Mouse (Mus musculus) E14TG2a.4 (cell line): ENCODE measurements around the gene Kcnd3.

ENCODE experiments used
- H3K27me3 ChIP-seq: 2 replicates; pipeline ENCODE4 v1.6.1; 2014; ENCODE audit warnings: low read length, control low read depth; ENCODE audit not compliant: insufficient read depth
- H3K36me3 ChIP-seq: 2 replicates; pipeline ENCODE4 v1.6.1; 2014; ENCODE audit warnings: low read length, control low read depth; ENCODE audit not compliant: insufficient read depth
- H3K4me1 ChIP-seq: replicated peaks from 2 replicates; pipeline ENCODE4 v1.6.1; 2014; ENCODE audit warnings: low read depth, low read length, control low read depth
- H3K4me3 ChIP-seq: replicated peaks from 2 replicates; pipeline ENCODE4 v1.5.1; 2014; ENCODE audit warnings: mild to moderate bottlenecking, low read length
- H3K9me3 ChIP-seq: 2 replicates; pipeline ENCODE4 v1.6.1; 2014; ENCODE audit warnings: low read length, control low read depth
- CTCF ChIP-seq: conservative IDR thresholded peaks from 2 replicates; pipeline ENCODE4 v1.5.1; 2014; ENCODE audit warnings: low read length
- NANOG ChIP-seq: IDR thresholded peaks from 2 replicates; pipeline ENCODE4 v1.6.1; 2014; ENCODE audit warnings: borderline replicate concordance, low read length, mixed read lengths
- POU5F1 ChIP-seq: IDR thresholded peaks from 2 replicates; pipeline ENCODE4 v1.6.1; 2014; ENCODE audit warnings: low read length, borderline replicate concordance

The Kcnd3 gene

DNA sequence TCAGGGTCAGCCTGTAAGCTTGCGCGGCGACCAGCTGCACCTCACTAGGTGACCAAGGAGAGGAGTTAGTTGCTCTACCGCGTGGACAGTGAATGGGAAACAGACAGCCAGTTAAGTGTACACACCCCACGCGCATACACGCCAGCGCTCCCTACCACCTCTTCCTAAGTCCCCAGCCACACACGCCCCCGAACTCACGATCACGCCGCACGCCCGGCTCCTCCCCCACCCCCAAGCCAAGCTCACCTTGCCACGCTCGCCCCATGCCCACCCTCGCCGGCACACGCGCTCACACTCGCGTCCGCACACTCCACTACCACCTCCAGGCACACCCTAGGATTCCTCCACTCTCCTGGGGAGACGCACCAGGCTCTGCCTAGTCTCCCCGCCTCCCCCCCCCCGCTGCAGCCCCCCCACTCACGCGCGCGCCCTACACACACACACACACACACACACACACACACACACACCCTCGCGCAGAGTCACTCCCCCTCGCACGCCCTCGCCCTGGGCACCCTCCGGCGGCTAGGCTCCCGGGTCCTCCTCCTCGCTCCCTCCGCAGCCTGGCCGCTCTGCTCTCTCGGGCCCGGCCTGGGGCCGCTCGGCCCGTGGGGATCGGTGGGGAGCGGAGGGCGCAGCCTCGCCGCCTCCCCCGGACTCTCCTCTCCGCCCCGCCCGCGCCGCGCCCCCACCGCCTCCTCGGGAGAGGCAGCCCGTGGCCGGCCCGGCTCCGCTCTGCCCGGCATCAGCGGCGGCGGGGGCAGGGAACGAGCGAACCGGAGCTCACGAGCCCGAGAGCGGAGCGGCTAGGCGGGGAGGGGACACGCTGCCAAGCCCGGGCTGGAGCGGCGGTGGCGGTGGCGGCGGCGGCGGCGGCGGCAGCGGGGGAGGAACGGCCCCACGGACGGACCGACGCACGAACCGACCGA lies at the start of gene Kcnd3:
Gene Kcnd3, plus strand, starts transcription at position 704 of the 929 bp plus-strand sequence.
- peaks cover 92% of the 10 kb centered on the region for H3K27me3 ChIP-seq
- peaks cover 29% of the 10 kb centered on the region for H3K4me1 ChIP-seq
- H3K36me3 ChIP-seq, result no peaks in the 10 kb centered on the region
- no peak for TF ChIP-seq CTCF
- no peak for TF ChIP-seq POU5F1
- no peak for TF ChIP-seq NANOG
- H3K9me3 ChIP-seq, result peaks cover 2% of the 10 kb centered on the region; the same call in 1 of the 2 replicates
- H3K4me3 ChIP-seq, result peak within 1 kb of the TSS; percentile 69

DNA sequence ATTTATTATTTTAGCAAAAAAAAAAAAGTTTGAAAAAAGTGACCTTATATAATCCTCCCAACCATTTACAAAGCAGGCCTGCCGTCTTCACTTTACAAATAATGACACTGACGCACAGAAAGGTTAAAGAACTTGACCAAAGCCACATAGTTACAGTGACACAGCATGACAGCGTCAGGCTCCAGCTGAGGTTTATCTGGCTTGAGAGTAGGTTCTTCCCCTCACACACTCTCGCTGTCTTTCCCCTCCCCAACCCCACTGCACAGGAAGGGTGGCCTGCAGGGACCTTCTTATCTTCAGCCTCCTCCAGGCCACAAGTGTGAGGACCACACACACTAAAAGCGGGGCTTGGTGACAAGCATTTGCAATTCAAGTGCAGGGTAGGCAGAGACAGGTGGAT lies 49.5 kb upstream of the Kcnd3 start:
- TF ChIP-seq NANOG, result no peak
- no peak for TF ChIP-seq CTCF
- TF ChIP-seq POU5F1, result no peak
- Histone ChIP-seq H3K4me3 (no peak overlapping the region), H3K27me3 (no peaks in the 10 kb centered on the region), H3K4me1 (no peaks in the 10 kb centered on the region), H3K9me3 (no peaks in the 10 kb centered on the region), H3K36me3 (no peaks in the 10 kb centered on the region)

DNA sequence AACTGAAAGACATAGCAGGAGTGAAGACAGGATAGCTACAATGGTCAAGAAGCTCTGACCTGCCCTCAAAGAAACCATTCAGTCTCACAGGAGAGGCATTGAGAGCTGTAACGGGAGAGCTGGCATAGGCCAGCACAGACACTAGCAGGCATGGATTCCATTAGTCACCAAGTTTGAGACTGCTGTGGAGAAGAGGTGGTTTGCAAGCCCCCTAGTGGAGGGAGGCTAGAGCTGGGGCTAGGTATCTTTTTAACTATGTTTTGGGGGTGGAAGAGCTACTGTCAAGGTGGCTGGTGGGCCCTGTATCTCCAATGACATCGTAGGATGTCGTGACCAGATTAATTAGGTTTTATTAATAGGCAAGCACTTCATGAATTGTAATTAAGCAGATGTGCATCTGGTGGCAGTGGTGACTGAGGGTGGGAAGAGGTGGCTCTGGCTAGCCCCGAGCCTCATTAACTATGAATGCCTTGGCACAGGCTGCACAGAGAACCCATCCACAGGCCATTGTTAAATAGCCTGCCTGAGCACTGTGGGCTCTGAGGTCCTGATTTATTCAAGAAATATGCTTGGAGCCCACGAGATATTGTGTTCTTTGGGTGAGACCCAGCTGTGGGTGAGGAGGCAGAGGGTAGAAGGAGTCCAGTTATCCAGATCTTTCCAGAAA lies 48.6 kb upstream of the Kcnd3 start:
- TF ChIP-seq CTCF, result peak; percentile 51
- no peak for TF ChIP-seq POU5F1
- TF ChIP-seq NANOG, result no peak
- no peak overlapping the region for H3K4me3 ChIP-seq
- no peaks in the 10 kb centered on the region for H3K4me1 ChIP-seq
- no peaks in the 10 kb centered on the region for H3K27me3 ChIP-seq
- no peaks in the 10 kb centered on the region for H3K9me3 ChIP-seq
- H3K36me3 ChIP-seq, result no peaks in the 10 kb centered on the region

DNA sequence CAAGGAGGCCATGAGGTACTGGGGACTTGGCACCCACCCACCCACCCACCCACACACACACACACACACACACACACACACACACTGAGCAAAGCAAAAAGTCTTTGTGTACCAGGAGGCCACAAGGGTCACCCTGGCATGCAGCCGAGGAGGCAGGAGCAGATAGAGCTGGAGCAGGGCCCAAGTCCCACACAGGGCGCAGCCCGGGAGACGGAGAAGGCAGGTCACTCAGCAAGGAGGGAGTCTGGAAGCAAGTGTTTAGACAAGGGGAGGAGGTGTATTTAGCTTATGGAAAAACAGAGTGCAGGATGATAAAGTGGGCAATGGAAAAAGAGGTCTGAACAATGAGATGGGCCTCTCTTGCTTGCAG lies 48.1 kb upstream of the Kcnd3 start:
- TF ChIP-seq NANOG (no peak), CTCF (no peak), POU5F1 (no peak)
- H3K9me3 ChIP-seq, result no peaks in the 10 kb centered on the region
- H3K36me3 ChIP-seq, result no peaks in the 10 kb centered on the region
- no peaks in the 10 kb centered on the region for H3K27me3 ChIP-seq
- H3K4me3 ChIP-seq, result no peak overlapping the region
- H3K4me1 ChIP-seq, result no peaks in the 10 kb centered on the region

DNA sequence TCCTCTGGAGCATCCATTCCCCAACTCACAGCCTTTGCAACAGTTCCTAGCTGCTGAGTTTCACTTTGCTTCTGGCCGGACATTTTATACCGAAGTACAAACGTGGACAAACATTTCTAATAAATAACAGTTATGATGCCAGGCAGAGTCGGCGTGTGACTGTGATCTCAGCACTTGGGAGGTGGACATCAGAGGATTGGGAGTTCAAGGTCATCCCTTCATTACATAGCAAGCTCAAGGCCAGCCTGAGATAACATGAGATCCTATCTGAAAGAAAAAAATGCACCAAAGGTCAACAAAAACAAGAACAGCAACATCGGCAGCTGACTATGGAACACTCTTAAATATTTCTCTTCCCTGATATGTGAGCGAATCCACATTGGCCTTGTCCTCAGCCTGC lies 46.6 kb upstream of the Kcnd3 start:
- Histone ChIP-seq H3K4me3 (no peak overlapping the region), H3K4me1 (no peaks in the 10 kb centered on the region), H3K9me3 (no peaks in the 10 kb centered on the region), H3K36me3 (no peaks in the 10 kb centered on the region), H3K27me3 (no peaks in the 10 kb centered on the region)
- TF ChIP-seq POU5F1 (no peak), NANOG (no peak), CTCF (no peak)

DNA sequence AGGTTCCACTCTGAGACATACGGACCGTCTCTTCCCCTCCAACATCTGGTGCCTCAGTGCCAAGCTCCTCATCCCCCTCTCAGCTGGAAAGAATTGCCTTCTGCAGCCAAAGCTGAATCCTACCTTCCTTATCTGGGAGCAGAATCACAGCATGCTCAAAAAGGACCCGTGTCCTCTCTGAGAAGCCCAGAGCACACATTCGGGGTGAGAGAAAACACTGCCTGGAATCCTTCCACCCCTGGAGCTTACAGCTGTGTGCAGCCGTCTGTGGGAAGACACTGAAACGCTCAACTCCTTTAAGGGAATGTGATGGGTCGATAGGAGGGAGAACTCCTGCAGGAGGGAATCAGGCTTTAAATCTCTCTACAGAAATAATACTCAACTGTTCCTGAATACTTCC lies 46.1 kb upstream of the Kcnd3 start:
- no peaks in the 10 kb centered on the region for H3K36me3 ChIP-seq

DNA sequence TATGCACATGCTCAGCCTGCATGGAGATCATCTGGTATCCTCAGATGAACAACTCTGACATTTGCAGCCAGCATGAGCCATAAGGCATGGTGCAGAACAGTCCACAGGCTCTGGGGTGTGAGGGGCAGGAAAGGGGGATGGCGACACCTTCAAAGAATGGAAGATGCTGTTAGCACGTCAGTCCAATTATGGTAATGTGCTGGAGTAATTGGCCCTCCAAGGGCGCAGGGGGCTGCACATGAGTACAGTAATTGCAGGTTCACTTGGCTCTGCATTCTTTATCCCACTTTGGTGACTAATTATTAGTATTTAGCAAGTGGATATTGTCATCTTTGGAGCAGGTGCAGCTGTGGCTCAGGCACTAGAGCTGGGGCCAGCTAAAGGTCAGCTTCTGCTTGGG lies 43.9 kb upstream of the Kcnd3 start:
- TF ChIP-seq POU5F1 (no peak), NANOG (no peak), CTCF (no peak)
- Histone ChIP-seq H3K4me3 (no peak overlapping the region), H3K9me3 (no peaks in the 10 kb centered on the region), H3K27me3 (no peaks in the 10 kb centered on the region), H3K36me3 (no peaks in the 10 kb centered on the region), H3K4me1 (no peaks in the 10 kb centered on the region)

More for the DNA sequence above, 46.1 kb upstream of the Kcnd3 start:
- H3K27me3 ChIP-seq, result no peaks in the 10 kb centered on the region
- no peak overlapping the region for H3K4me3 ChIP-seq
- TF ChIP-seq NANOG, result no peak
- TF ChIP-seq CTCF, result no peak
- TF ChIP-seq POU5F1, result no peak
- no peaks in the 10 kb centered on the region for H3K4me1 ChIP-seq
- H3K9me3 ChIP-seq, result no peaks in the 10 kb centered on the region

DNA sequence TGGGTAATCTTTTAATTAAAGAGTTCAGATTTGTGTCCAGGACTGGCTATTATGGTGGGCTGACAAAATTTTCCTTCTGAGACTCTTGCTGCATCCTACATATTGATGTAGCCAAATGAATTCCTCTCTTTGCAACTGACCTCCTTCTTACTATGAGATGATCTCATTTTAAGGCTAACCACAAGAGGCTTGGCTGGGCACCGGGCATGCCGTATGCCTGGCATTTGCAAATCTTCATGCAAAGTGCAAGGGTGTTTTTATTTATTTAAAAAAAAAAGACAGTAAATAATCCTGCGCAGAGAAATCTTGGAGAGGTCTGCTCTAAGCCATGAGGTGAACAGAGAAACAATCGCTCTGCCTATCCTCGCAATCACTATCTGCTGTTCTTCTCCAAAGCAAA lies 41.3 kb upstream of the Kcnd3 start:
- Histone ChIP-seq H3K9me3 (no peaks in the 10 kb centered on the region), H3K36me3 (no peaks in the 10 kb centered on the region), H3K27me3 (peaks cover 4% of the 10 kb centered on the region; the same call in 1 of the 2 replicates), H3K4me1 (no peaks in the 10 kb centered on the region), H3K4me3 (no peak overlapping the region)
- no peak for TF ChIP-seq POU5F1

DNA sequence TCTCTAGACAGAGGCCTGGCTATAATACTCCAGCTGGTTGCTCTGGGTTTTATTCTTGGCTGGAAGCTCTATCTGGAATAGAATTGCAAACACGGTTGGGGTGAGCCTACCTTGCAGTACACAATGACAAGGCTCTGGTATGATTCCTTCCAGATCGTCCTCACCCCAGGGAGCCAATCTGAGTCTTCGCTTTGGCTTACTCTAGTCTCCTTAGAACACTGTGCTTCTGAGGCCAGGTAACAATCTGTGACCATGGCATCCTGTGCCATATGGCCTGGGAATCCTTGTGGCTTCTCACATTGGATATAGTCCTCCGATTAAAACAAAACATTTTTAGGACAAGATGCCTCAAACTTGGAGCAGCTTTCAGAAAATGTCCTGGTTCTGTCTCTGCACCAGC lies 40.4 kb upstream of the Kcnd3 start:
- no peaks in the 10 kb centered on the region for H3K36me3 ChIP-seq
- no peak overlapping the region for H3K4me3 ChIP-seq
- H3K27me3 ChIP-seq, result peaks cover 4% of the 10 kb centered on the region; the same call in 1 of the 2 replicates
- no peaks in the 10 kb centered on the region for H3K9me3 ChIP-seq
- no peaks in the 10 kb centered on the region for H3K4me1 ChIP-seq
- TF ChIP-seq POU5F1, result no peak
- TF ChIP-seq CTCF, result no peak
- TF ChIP-seq NANOG, result no peak
